Mouse (Mus musculus): ENCODE results near the gene Cherp. TPM values are rescaled to one million over a fixed set of nuclear protein-coding genes. Genes with fewer than 3 reads are reported as not detected.

Gene Cherp
- polyA plus RNA-seq, 1 experiment from 2014 or later: 45.6 TPM

GRCm38 (mm10) chr8:72457806-72458205 is 17.2 kb downstream of the Cherp start:
- H3K4me3 ChIP-seq (replicated peaks; ENCODE audit: low read length): no peak overlapping the region
- H3K27ac ChIP-seq (ENCODE audit: low read length): no peak overlapping the region
- no peaks in the 10 kb centered on the region for H3K9me3 ChIP-seq (replicated peaks; ENCODE audit: control insufficient read depth, low read length)
- H3K9ac ChIP-seq (ENCODE audit: low read length): no peak overlapping the region
- H3K27me3 ChIP-seq (ENCODE audit: control insufficient read depth, insufficient read depth, low read length): no peaks in the 10 kb centered on the region
- no peak overlapping the region for H3K4me2 ChIP-seq (ENCODE audit: low read depth, low read length)
- 93% methylated on average over 3 of the region's 3 CpGs for WGBS
- peaks cover 30% of the 10 kb centered on the region for H3K36me3 ChIP-seq (ENCODE audit: control insufficient read depth, insufficient read depth, low read length)
- no peaks in the 10 kb centered on the region for H3K4me1 ChIP-seq (ENCODE audit: control insufficient read depth, insufficient read depth, low read length)
- ATAC-seq (ENCODE audit: insufficient read depth, low FRiP score): no peak

GRCm38 (mm10) chr8:72455317-72455716 is 19.7 kb downstream of the Cherp start:
- Histone ChIP-seq H3K36me3 (ENCODE audit: control insufficient read depth, insufficient read depth, low read length) (peaks cover 13% of the 10 kb centered on the region), H3K9me3 (replicated peaks; ENCODE audit: control insufficient read depth, low read length) (no peaks in the 10 kb centered on the region)
- WGBS: 77% methylated on average over 4 of the region's 4 CpGs

GRCm38 (mm10) chr8:72453904-72454303 is 21.1 kb downstream of the Cherp start:
- Histone ChIP-seq H3K36me3 (ENCODE audit: control insufficient read depth, insufficient read depth, low read length) (peaks cover 6% of the 10 kb centered on the region; the same call in 1 of the 2 replicates), H3K4me2 (ENCODE audit: low read depth, low read length) (no peak overlapping the region), H3K27ac (ENCODE audit: low read length) (no peak overlapping the region), H3K4me1 (ENCODE audit: control insufficient read depth, insufficient read depth, low read length) (no peaks in the 10 kb centered on the region), H3K9ac (ENCODE audit: low read length) (no peak overlapping the region), H3K4me3 (replicated peaks; ENCODE audit: low read length) (no peak overlapping the region), H3K27me3 (ENCODE audit: control insufficient read depth, insufficient read depth, low read length) (no peaks in the 10 kb centered on the region), H3K9me3 (replicated peaks; ENCODE audit: control insufficient read depth, low read length) (no peaks in the 10 kb centered on the region)
- 87% methylated on average over 2 of the region's 2 CpGs for WGBS
- no peak for ATAC-seq (ENCODE audit: insufficient read depth, low FRiP score)

More at GRCm38 (mm10) chr8:72455317-72455716, 19.7 kb downstream of the Cherp start:
- no peak overlapping the region for H3K27ac ChIP-seq (ENCODE audit: low read length)
- no peak overlapping the region for H3K4me3 ChIP-seq (replicated peaks; ENCODE audit: low read length)
- no peaks in the 10 kb centered on the region for H3K4me1 ChIP-seq (ENCODE audit: control insufficient read depth, insufficient read depth, low read length)
- ATAC-seq (ENCODE audit: insufficient read depth, low FRiP score): no peak
- no peak overlapping the region for H3K9ac ChIP-seq (ENCODE audit: low read length)
- H3K4me2 ChIP-seq (ENCODE audit: low read depth, low read length): no peak overlapping the region
- H3K27me3 ChIP-seq (ENCODE audit: control insufficient read depth, insufficient read depth, low read length): no peaks in the 10 kb centered on the region

GRCm38 (mm10) chr8:72451516-72451915 is 23.5 kb downstream of the Cherp start:
- Histone ChIP-seq H3K27ac (ENCODE audit: low read length) (no peak overlapping the region), H3K4me3 (replicated peaks; ENCODE audit: low read length) (no peak overlapping the region), H3K27me3 (ENCODE audit: control insufficient read depth, insufficient read depth, low read length) (no peaks in the 10 kb centered on the region), H3K36me3 (ENCODE audit: control insufficient read depth, insufficient read depth, low read length) (peaks cover 3% of the 10 kb centered on the region; the same call in 1 of the 2 replicates), H3K9ac (ENCODE audit: low read length) (no peak overlapping the region), H3K4me1 (ENCODE audit: control insufficient read depth, insufficient read depth, low read length) (no peaks in the 10 kb centered on the region), H3K4me2 (ENCODE audit: low read depth, low read length) (no peak overlapping the region), H3K9me3 (replicated peaks; ENCODE audit: control insufficient read depth, low read length) (no peaks in the 10 kb centered on the region)
- 62% methylated on average over 8 of the region's 8 CpGs for WGBS
- ATAC-seq (ENCODE audit: insufficient read depth, low FRiP score): no peak

- no peak overlapping the region for H3K4me3 ChIP-seq (replicated peaks; ENCODE audit: low read length)
- no peak overlapping the region for H3K27ac ChIP-seq (ENCODE audit: low read length)
- H3K36me3 ChIP-seq (ENCODE audit: control insufficient read depth, insufficient read depth, low read length): no peaks in the 10 kb centered on the region
- 96% methylated on average over 6 of the region's 6 CpGs for WGBS
- H3K9ac ChIP-seq (ENCODE audit: low read length): no peak overlapping the region
- no peaks in the 10 kb centered on the region for H3K27me3 ChIP-seq (ENCODE audit: control insufficient read depth, insufficient read depth, low read length)
- no peak for ATAC-seq (ENCODE audit: insufficient read depth, low FRiP score)
- no peaks in the 10 kb centered on the region for H3K9me3 ChIP-seq (replicated peaks; ENCODE audit: control insufficient read depth, low read length)
- no peak overlapping the region for H3K4me2 ChIP-seq (ENCODE audit: low read depth, low read length)
- H3K4me1 ChIP-seq (ENCODE audit: control insufficient read depth, insufficient read depth, low read length): peaks cover 7% of the 10 kb centered on the region
Observed at GRCm38 (mm10) chr8:72445071-72445470, 30.0 kb downstream of the Cherp start.

GRCm38 (mm10) chr8:72443994-72444350 is 31.1 kb downstream of the Cherp start:
- Histone ChIP-seq H3K9me3 (replicated peaks; ENCODE audit: control insufficient read depth, low read length) (no peaks in the 10 kb centered on the region), H3K4me2 (ENCODE audit: low read depth, low read length) (peak overlapping the region; percentile 59), H3K27ac (ENCODE audit: low read length) (peak overlapping the region; percentile 53; the same call in 1 of the 2 replicates), H3K36me3 (ENCODE audit: control insufficient read depth, insufficient read depth, low read length) (no peaks in the 10 kb centered on the region), H3K9ac (ENCODE audit: low read length) (peak overlapping the region; percentile 81), H3K27me3 (ENCODE audit: control insufficient read depth, insufficient read depth, low read length) (no peaks in the 10 kb centered on the region), H3K4me1 (ENCODE audit: control insufficient read depth, insufficient read depth, low read length) (peaks cover 7% of the 10 kb centered on the region), H3K4me3 (replicated peaks; ENCODE audit: low read length) (peak overlapping the region; percentile 55)
- WGBS: 35% methylated on average over 6 of the region's 6 CpGs
- ATAC-seq (ENCODE audit: insufficient read depth, low FRiP score): peak; percentile 58; the same call in 1 of the 2 replicates

GRCm38 (mm10) chr8:72443338-72443993 is 31.6 kb downstream of the Cherp start, which contains the start of the genes Calr3 and 1700030K09Rik:
Gene Calr3 (minus strand): TSS chr8:72443870.
Gene 1700030K09Rik (plus strand): TSS chr8:72443880.
- no peaks in the 10 kb centered on the region for H3K9me3 ChIP-seq (replicated peaks; ENCODE audit: control insufficient read depth, low read length)
- H3K4me1 ChIP-seq (ENCODE audit: control insufficient read depth, insufficient read depth, low read length): peaks cover 7% of the 10 kb centered on the region
- H3K4me3 ChIP-seq (replicated peaks; ENCODE audit: low read length): peak within 1 kb of the TSS; percentile 55
- WGBS: 5% methylated on average over 34 of the region's 34 CpGs
- H3K4me2 ChIP-seq (ENCODE audit: low read depth, low read length): peak within 1 kb of the TSS; percentile 73
- peak within 1 kb of the TSS; percentile 81 for H3K9ac ChIP-seq (ENCODE audit: low read length)
- H3K27me3 ChIP-seq (ENCODE audit: control insufficient read depth, insufficient read depth, low read length): no peaks in the 10 kb centered on the region
- no peaks in the 10 kb centered on the region for H3K36me3 ChIP-seq (ENCODE audit: control insufficient read depth, insufficient read depth, low read length)
- H3K27ac ChIP-seq (ENCODE audit: low read length): peak within 1 kb of the TSS; percentile 53; the same call in 1 of the 2 replicates
- peak; percentile 100 for ATAC-seq (ENCODE audit: insufficient read depth, low FRiP score)

- peak overlapping the region; percentile 60; the same call in 1 of the 2 replicates for H3K27ac ChIP-seq (ENCODE audit: low read length)
- ATAC-seq (ENCODE audit: insufficient read depth, low FRiP score): peak; percentile 65; the same call in 1 of the 2 replicates
- WGBS: 68% methylated on average over 8 of the region's 8 CpGs
Observed at GRCm38 (mm10) chr8:72438248-72439015, 36.6 kb downstream of the Cherp start.

GRCm38 (mm10) chr8:72434952-72435351 is 40.1 kb downstream of the Cherp start:
- no peak overlapping the region for H3K27ac ChIP-seq (ENCODE audit: low read length)
- no peak overlapping the region for H3K4me3 ChIP-seq (replicated peaks; ENCODE audit: low read length)
- no peak overlapping the region for H3K9ac ChIP-seq (ENCODE audit: low read length)
- ATAC-seq (ENCODE audit: insufficient read depth, low FRiP score): no peak
- no peak overlapping the region for H3K4me2 ChIP-seq (ENCODE audit: low read depth, low read length)
- peaks cover 4% of the 10 kb centered on the region for H3K4me1 ChIP-seq (ENCODE audit: control insufficient read depth, insufficient read depth, low read length)
- no peaks in the 10 kb centered on the region for H3K9me3 ChIP-seq (replicated peaks; ENCODE audit: control insufficient read depth, low read length)
- H3K27me3 ChIP-seq (ENCODE audit: control insufficient read depth, insufficient read depth, low read length): no peaks in the 10 kb centered on the region
- no peaks in the 10 kb centered on the region for H3K36me3 ChIP-seq (ENCODE audit: control insufficient read depth, insufficient read depth, low read length)
- 19% methylated on average over 2 of the region's 2 CpGs for WGBS

More at GRCm38 (mm10) chr8:72438248-72439015, 36.6 kb downstream of the Cherp start:
- no peak overlapping the region for H3K9ac ChIP-seq (ENCODE audit: low read length)
- H3K27me3 ChIP-seq (ENCODE audit: control insufficient read depth, insufficient read depth, low read length): no peaks in the 10 kb centered on the region
- peaks cover 7% of the 10 kb centered on the region for H3K4me1 ChIP-seq (ENCODE audit: control insufficient read depth, insufficient read depth, low read length)
- H3K36me3 ChIP-seq (ENCODE audit: control insufficient read depth, insufficient read depth, low read length): no peaks in the 10 kb centered on the region
- no peaks in the 10 kb centered on the region for H3K9me3 ChIP-seq (replicated peaks; ENCODE audit: control insufficient read depth, low read length)
- H3K4me2 ChIP-seq (ENCODE audit: low read depth, low read length): no peak overlapping the region
- H3K4me3 ChIP-seq (replicated peaks; ENCODE audit: low read length): no peak overlapping the region
